Mouse (Mus musculus) hindbrain, embryonic 13.5 days (tissue): Measurements from ENCODE around the gene Dntt. TPM values are rescaled to one million over a fixed set of nuclear protein-coding genes. Genes with fewer than 3 reads are reported as not detected.

Experiments
- ATAC-seq: fragments of 200-750 bp; cut with Nextera tagmentation; 2 replicates; pipeline ENCODE4 v1.8.0; 2017; ENCODE audit warnings: moderate TSS enrichment; ENCODE audit not compliant: low FRiP score
- H3K27ac ChIP-seq: fragments of 300-500 bp; sonication (generic); 2 replicates; pipeline ENCODE4 v1.5.1; 2015; ENCODE audit warnings: inconsistent platforms, mild to moderate bottlenecking, moderate library complexity
- H3K27me3 ChIP-seq: fragments of 300-500 bp; sonication (generic); 2 replicates; pipeline ENCODE4 v1.6.1; 2015; ENCODE audit warnings: mild to moderate bottlenecking, inconsistent platforms
- H3K36me3 ChIP-seq: fragments of 300-500 bp; sonication (generic); 2 replicates; pipeline ENCODE4 v1.6.1; 2015; ENCODE audit warnings: mild to moderate bottlenecking, inconsistent platforms
- H3K4me1 ChIP-seq: fragments of 300-500 bp; sonication (generic); replicated peaks from 2 replicates; pipeline ENCODE4 v1.6.1; 2015; ENCODE audit warnings: inconsistent platforms
- H3K4me2 ChIP-seq: fragments of 300-500 bp; sonication (generic); 2 replicates; pipeline ENCODE4 v1.6.1; 2015; ENCODE audit warnings: inconsistent platforms, mild to moderate bottlenecking, moderate library complexity
- H3K4me3 ChIP-seq: fragments of 300-500 bp; sonication (generic); 2 replicates; pipeline ENCODE4 v1.5.1; 2015; ENCODE audit warnings: mild to moderate bottlenecking, inconsistent platforms
- H3K9ac ChIP-seq: fragments of 300-500 bp; sonication (generic); 2 replicates; pipeline ENCODE4 v1.6.1; 2015; ENCODE audit warnings: mild to moderate bottlenecking, inconsistent platforms
- H3K9me3 ChIP-seq: fragments of 300-500 bp; sonication (generic); 2 replicates; pipeline ENCODE4 v1.6.1; 2016; ENCODE audit warnings: inconsistent platforms
- WGBS: fragments of 180-500 bp; shearing (Covaris S2); methylation state at CpG from one replicate; pipeline ENCODE4 v1.1.7; 2015; 5-methylcytosine and 5-hydroxymethylcytosine counted together
- polyA plus RNA-seq: library from polyadenylated mRNA; unstranded; fragments of >200 nt; fragmentation: Nextera tagmentation; extraction: Ambion mirVana; gene quantifications from 2 replicates; pipeline ENCODE4 v1.2.1, GENCODE M21; 2015

Gene Dntt
- polyA plus RNA-seq, 1 experiment from 2014 or later: not detected

GRCm38 (mm10) chr19:40995449-40996401, 33.4 kb upstream of the Dntt start:
- no peaks in the 10 kb centered on the region for H3K27me3 ChIP-seq

DNA sequence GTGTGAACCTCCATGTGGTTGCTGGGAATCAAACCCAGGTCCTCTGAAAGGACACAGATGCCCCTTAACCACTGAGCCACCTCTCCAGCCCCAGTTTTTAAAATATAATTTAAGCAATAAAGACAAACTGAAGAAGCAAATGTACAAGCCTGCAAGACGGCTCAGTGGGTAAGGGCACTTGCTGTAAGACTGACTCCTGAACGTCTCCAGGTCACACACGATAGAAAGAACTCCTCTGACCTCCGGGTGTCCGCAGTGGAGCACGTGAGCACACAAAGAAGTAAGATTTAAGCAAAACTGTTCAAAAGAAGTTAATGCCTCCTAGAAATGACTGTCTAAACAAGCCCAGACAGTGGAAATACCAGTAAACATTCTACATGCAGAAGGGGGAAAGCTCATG, 32.4 kb upstream of the Dntt start:
- H3K27me3 ChIP-seq: no peaks in the 10 kb centered on the region
- ATAC-seq: no peak
- no peak overlapping the region for H3K4me3 ChIP-seq
- H3K4me1 ChIP-seq: no peaks in the 10 kb centered on the region
- no peaks in the 10 kb centered on the region for H3K36me3 ChIP-seq
- H3K4me2 ChIP-seq: no peak overlapping the region
- H3K9ac ChIP-seq: no peak overlapping the region
- WGBS: 91% methylated on average over 6 of the region's 6 CpGs
- H3K9me3 ChIP-seq: no peaks in the 10 kb centered on the region
- H3K27ac ChIP-seq: no peak overlapping the region

More at GRCm38 (mm10) chr19:40995449-40996401, 33.4 kb upstream of the Dntt start:
- Histone ChIP-seq H3K9me3 (no peaks in the 10 kb centered on the region), H3K4me2 (no peak overlapping the region), H3K9ac (no peak overlapping the region), H3K36me3 (no peaks in the 10 kb centered on the region), H3K4me3 (no peak overlapping the region), H3K27ac (no peak overlapping the region), H3K4me1 (no peaks in the 10 kb centered on the region)
- WGBS: 65% methylated on average over 21 of the region's 21 CpGs
- ATAC-seq: no peak

DNA sequence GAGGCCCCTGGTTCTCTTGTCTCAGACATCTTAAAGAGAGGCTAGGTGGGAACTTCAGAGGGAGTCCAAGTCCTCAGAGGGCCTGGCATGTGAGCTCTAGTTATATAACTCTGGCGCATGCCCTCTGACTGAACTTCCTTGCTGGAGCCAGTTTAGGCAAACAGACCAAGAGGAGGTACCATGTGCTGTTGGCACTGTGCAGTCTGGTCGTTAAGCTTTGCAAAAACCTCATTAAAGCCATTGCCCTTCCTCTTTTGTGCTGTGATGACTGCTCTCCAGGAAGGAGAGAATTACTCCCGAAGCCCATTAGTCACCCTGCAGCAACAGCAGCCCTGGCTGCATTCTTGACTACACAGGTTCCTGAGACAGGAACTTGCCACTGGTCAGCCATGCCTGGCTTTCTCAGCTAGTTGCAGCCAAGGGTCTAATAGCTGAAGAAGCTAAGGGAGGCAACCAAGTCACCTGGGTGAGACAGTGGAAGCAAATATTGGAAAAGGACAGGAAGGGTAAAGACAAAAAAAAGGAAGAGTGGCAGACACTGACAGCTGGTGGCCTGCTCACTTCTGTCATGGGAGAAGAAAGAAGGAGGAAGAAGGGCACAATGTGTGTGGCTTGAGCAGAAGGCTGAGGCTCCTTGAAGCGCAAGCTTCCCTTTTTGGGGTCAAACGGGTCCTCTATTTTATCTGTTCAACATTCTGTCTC, 30.5 kb upstream of the Dntt start:
- Histone ChIP-seq H3K4me2 (no peak overlapping the region), H3K9ac (no peak overlapping the region), H3K36me3 (no peaks in the 10 kb centered on the region), H3K4me3 (no peak overlapping the region), H3K4me1 (no peaks in the 10 kb centered on the region), H3K9me3 (no peaks in the 10 kb centered on the region), H3K27me3 (no peaks in the 10 kb centered on the region), H3K27ac (no peak overlapping the region)
- no peak for ATAC-seq
- WGBS: 63% methylated on average over 5 of the region's 5 CpGs

GRCm38 (mm10) chr19:40999569-40999968, 29.5 kb upstream of the Dntt start:
- Histone ChIP-seq H3K9me3 (no peaks in the 10 kb centered on the region), H3K4me2 (no peak overlapping the region), H3K27me3 (no peaks in the 10 kb centered on the region), H3K36me3 (no peaks in the 10 kb centered on the region), H3K27ac (no peak overlapping the region), H3K4me1 (no peaks in the 10 kb centered on the region), H3K4me3 (no peak overlapping the region), H3K9ac (no peak overlapping the region)
- ATAC-seq: no peak
- whole genome bisulfite sequencing: 72% methylated on average over 3 of the region's 3 CpGs

DNA sequence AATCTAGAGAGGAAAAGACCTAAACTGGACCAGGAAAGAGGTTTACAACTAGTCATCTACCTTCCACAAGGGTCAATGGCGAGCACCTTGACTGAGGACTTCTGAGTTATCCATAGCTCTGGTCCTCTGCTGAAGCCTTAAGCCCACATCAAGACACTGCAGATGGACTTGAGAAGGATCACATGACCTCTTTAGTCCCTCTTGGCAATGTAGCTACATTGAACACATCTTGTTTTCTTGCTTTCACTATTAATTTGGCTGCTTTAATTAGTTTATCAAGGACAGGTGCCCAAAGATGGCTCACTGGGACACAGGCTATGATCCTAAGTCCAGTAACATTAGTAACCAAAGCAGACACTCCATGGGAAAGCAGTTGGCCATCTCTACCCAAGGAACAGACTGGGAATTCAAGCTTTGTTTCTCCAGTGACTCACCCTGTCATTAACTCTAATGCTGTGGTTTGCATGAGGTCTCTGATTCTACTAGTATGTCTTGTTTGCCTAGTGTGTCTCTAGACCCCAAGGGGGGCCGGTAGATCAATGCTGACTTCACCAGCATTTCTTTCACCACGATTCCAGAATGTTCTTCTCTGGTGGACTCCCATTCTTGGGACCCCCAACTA, 25.3 kb upstream of the Dntt start:
- WGBS: 92% methylated on average over 3 of the region's 3 CpGs
- H3K4me3 ChIP-seq: no peak overlapping the region
- H3K27ac ChIP-seq: no peak overlapping the region
- H3K27me3 ChIP-seq: no peaks in the 10 kb centered on the region
- no peaks in the 10 kb centered on the region for H3K36me3 ChIP-seq
- no peaks in the 10 kb centered on the region for H3K4me1 ChIP-seq
- ATAC-seq: no peak
- H3K9me3 ChIP-seq: no peaks in the 10 kb centered on the region
- H3K4me2 ChIP-seq: no peak overlapping the region
- H3K9ac ChIP-seq: no peak overlapping the region

GRCm38 (mm10) chr19:41006621-41007020, 22.5 kb upstream of the Dntt start:
- Histone ChIP-seq H3K27ac (no peak overlapping the region), H3K4me3 (no peak overlapping the region), H3K4me2 (no peak overlapping the region), H3K36me3 (no peaks in the 10 kb centered on the region), H3K9me3 (no peaks in the 10 kb centered on the region), H3K9ac (no peak overlapping the region), H3K27me3 (no peaks in the 10 kb centered on the region), H3K4me1 (no peaks in the 10 kb centered on the region)
- WGBS: 17% methylated on average over 4 of the region's 4 CpGs
- ATAC-seq: no peak

DNA sequence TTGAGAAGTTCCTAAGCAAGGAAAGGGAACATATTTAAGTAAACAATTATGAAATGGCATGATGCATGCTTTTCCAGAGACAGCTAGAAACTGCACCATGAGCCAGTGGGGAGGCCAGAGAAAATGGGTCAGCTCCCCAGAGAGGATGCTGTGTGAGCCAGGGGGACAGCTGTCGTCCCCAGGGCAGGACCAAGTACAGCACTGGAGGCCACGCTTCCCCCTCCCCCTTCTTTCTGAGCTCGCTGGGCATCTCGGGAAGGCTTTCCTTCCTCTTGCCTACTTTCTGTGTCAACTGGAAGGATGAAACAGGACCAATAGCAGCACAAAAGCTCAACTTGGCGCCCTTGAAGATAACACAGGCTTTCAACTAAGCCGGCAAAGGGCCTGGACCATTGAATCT, 21.7 kb upstream of the Dntt start:
- no peak overlapping the region for H3K27ac ChIP-seq
- no peaks in the 10 kb centered on the region for H3K4me1 ChIP-seq
- no peaks in the 10 kb centered on the region for H3K36me3 ChIP-seq
- no peak overlapping the region for H3K9ac ChIP-seq
- H3K4me2 ChIP-seq: no peak overlapping the region
- H3K9me3 ChIP-seq: no peaks in the 10 kb centered on the region
- H3K27me3 ChIP-seq: no peaks in the 10 kb centered on the region
- no peak for ATAC-seq
- 37% methylated on average over 6 of the region's 6 CpGs for whole genome bisulfite sequencing
- no peak overlapping the region for H3K4me3 ChIP-seq

DNA sequence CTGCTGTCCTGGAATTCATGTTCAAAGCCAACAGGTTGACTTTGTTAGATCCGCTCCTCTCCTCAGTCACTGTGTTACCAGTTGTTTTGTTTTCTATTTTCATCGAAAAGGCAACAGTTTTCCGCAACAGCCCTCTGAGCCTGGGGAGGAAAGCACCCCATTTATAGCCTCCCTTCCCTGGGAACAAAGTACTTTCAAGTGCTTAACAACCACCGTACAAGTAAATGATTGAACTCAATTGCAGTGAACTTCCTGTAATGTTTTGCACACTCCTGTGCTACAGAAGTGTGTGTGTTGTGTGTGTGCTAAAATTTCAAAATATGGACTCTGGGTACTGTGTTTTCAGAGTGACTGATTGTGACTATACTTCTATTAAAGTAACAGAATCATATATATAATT, 21.3 kb upstream of the Dntt start:
- Histone ChIP-seq H3K27ac (no peak overlapping the region), H3K4me2 (no peak overlapping the region), H3K4me1 (no peaks in the 10 kb centered on the region), H3K9ac (no peak overlapping the region), H3K9me3 (no peaks in the 10 kb centered on the region), H3K27me3 (0 out of 2 replicates have a peak, but pooled peaks cover 3% of the 10 kb centered on the region), H3K4me3 (no peak overlapping the region), H3K36me3 (no peaks in the 10 kb centered on the region)
- ATAC-seq: no peak
- 82% methylated on average over 4 of the region's 4 CpGs for WGBS

DNA sequence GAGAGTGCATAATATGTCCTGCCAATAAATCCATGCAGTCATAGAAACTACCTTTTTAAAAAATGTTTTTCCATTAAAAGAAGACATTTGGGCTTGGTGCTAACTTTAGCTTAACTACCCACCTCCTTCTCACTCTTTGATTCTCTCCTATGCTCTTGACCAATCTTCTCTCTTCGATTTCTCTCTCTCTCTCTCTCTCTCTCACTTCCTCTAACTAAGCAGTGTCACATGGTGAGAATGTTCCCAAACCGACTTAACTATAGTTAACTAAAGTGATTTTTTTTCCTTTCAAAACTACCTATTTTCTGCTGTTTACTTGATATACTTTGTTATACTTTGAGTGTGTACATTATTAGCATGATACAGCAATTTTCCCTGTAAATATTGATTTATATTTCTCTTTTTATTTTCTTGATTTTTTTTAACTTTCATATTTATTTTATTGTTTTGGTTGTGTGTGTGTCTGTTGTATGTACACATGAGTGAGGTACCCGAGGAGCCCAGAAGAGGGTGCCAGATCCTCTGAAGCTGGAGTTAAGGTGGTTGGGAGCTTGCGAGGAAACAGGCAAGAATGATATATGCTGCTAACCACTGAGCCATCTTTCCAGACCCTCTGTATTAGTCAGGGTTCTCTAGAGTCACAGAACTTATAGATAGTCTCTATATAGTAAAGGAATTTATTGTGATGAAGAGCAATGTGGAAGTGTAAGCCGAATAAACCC, 20.2 kb upstream of the Dntt start:
- no peak overlapping the region for H3K4me2 ChIP-seq
- no peaks in the 10 kb centered on the region for H3K4me1 ChIP-seq
- H3K4me3 ChIP-seq: no peak overlapping the region
- ATAC-seq: no peak
- H3K9ac ChIP-seq: no peak overlapping the region
- H3K27ac ChIP-seq: no peak overlapping the region
- peaks cover 10% of the 10 kb centered on the region; the same call in 1 of the 2 replicates for H3K27me3 ChIP-seq
- 90% methylated on average over 5 of the region's 5 CpGs for WGBS
- H3K36me3 ChIP-seq: no peaks in the 10 kb centered on the region
- H3K9me3 ChIP-seq: no peaks in the 10 kb centered on the region

- Histone ChIP-seq H3K4me1 (peaks cover 3% of the 10 kb centered on the region), H3K9me3 (no peaks in the 10 kb centered on the region)
- no peak for ATAC-seq
Measured at GRCm38 (mm10) chr19:41011676-41012075, 17.4 kb upstream of the Dntt start.

GRCm38 (mm10) chr19:41013591-41013990, 15.5 kb upstream of the Dntt start:
- Histone ChIP-seq H3K4me2 (no peak overlapping the region), H3K4me1 (peaks cover 3% of the 10 kb centered on the region), H3K9ac (no peak overlapping the region), H3K27me3 (peaks cover 21% of the 10 kb centered on the region), H3K4me3 (no peak overlapping the region), H3K27ac (no peak overlapping the region), H3K9me3 (no peaks in the 10 kb centered on the region), H3K36me3 (no peaks in the 10 kb centered on the region)
- ATAC-seq: no peak
- 6% methylated on average over 5 of the region's 5 CpGs for WGBS

More at GRCm38 (mm10) chr19:41011676-41012075, 17.4 kb upstream of the Dntt start:
- Histone ChIP-seq H3K36me3 (no peaks in the 10 kb centered on the region), H3K4me3 (no peak overlapping the region), H3K4me2 (no peak overlapping the region), H3K9ac (no peak overlapping the region), H3K27ac (no peak overlapping the region), H3K27me3 (peaks cover 15% of the 10 kb centered on the region)
- 41% methylated on average over 5 of the region's 5 CpGs for WGBS

DNA sequence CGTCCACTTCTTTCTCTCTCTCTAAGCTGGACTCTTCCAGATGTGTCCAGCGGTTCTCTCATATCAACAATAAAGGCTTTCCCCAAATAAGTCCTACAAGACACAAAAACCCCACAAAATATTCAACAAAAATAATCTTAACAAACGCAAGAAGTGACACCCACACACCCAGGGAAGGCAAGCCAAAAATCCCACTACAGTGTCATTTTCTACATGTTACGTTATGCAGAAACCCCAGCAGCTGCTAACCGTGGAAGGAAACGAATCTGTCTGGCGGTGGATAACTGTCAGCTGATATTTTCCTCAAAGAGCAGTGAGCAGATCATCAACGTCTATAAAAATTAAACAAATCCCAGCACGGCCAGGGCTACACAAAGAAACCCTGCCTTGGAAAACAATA, 15.1 kb upstream of the Dntt start:
- Histone ChIP-seq H3K9ac (no peak overlapping the region; the same call in 1 of the 2 replicates), H3K4me3 (no peak overlapping the region), H3K4me1 (peaks cover 3% of the 10 kb centered on the region), H3K4me2 (no peak overlapping the region), H3K27me3 (peaks cover 21% of the 10 kb centered on the region), H3K9me3 (no peaks in the 10 kb centered on the region), H3K27ac (no peak overlapping the region), H3K36me3 (no peaks in the 10 kb centered on the region)
- ATAC-seq: no peak
- WGBS: 34% methylated on average over 9 of the region's 9 CpGs
